Mouse (Mus musculus): ENCODE results near the gene 1190005I06Rik. TPM values are rescaled to one million over a fixed set of nuclear protein-coding genes. Genes with fewer than 3 reads are reported as not detected.

The 1190005I06Rik gene
- polyA plus RNA-seq, 1 experiment from 2014 or later, result 2.3 TPM

DNA sequence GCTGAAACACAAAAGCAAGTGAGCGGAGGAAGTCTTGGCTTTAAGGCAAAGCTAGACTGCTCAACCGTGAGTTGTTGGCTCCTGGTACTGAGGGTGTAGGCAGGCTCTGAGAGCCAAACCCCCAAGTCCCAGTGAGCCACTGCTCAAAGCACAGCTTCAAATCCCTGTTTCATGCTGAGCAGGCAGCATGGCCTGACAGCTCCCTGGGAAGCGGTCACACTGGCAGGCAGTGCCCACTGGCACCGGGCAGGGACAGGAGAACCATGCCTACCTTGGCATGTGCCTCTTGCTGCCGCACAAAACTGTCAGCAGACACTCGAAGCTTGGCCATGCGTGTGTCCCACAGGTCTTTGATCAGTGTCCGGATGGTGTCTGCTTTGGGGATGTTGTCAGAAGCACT lies 65.6 kb downstream of the 1190005I06Rik start:
- WGBS, result 93% methylated on average over 8 of the region's 8 CpGs
- DNase-seq (ENCODE audit: low spot score) (no peak), ATAC-seq (replicated peaks; ENCODE audit: low FRiP score) (no peak)
- Histone ChIP-seq H3K9ac (ENCODE audit: low read length) (no peak overlapping the region), H3K4me3 (ENCODE audit: low read depth, low read length) (no peak overlapping the region), H3K4me2 (ENCODE audit: low read depth, low read length, severe bottlenecking) (no peak overlapping the region), H3K9me3 (ENCODE audit: control insufficient read depth, low read length) (no peaks in the 10 kb centered on the region), H3K4me1 (replicated peaks; ENCODE audit: control insufficient read depth, insufficient read depth, low read length) (0 out of 2 replicates have a peak, but pooled peaks cover 2% of the 10 kb centered on the region), H3K27ac (ENCODE audit: low read depth, low read length) (no peak overlapping the region), H3K36me3 (ENCODE audit: control insufficient read depth, insufficient read depth, low read length) (peaks cover 13% of the 10 kb centered on the region), H3K27me3 (ENCODE audit: control insufficient read depth, insufficient read depth, low read length) (no peaks in the 10 kb centered on the region)

DNA sequence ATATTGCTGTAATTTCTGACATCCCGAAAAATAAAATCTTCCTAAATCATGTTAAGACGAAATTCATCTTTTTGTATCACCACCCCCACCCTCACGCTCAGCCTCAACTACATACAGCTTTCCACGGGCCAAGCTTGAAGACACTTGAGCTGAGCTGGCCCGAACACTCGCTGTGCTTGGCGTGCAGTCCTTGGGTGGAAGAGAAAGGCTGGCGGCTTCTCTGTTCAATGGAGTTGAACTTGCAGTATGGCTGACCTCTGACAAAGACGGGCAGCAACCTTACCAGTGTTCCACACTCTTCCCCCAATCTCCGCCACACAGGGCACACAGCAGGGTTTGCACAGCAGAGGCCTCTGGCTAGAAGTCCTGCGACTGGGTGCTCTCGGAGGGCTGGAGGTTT lies 66.1 kb downstream of the 1190005I06Rik start:
- Histone ChIP-seq H3K4me2 (ENCODE audit: low read depth, low read length, severe bottlenecking) (no peak overlapping the region), H3K27ac (ENCODE audit: low read depth, low read length) (no peak overlapping the region), H3K4me1 (replicated peaks; ENCODE audit: control insufficient read depth, insufficient read depth, low read length) (no peaks in the 10 kb centered on the region), H3K9me3 (ENCODE audit: control insufficient read depth, low read length) (no peaks in the 10 kb centered on the region), H3K36me3 (ENCODE audit: control insufficient read depth, insufficient read depth, low read length) (peaks cover 14% of the 10 kb centered on the region), H3K4me3 (ENCODE audit: low read depth, low read length) (no peak overlapping the region), H3K9ac (ENCODE audit: low read length) (no peak overlapping the region), H3K27me3 (ENCODE audit: control insufficient read depth, insufficient read depth, low read length) (no peaks in the 10 kb centered on the region)
- no peak for DNase-seq (ENCODE audit: low spot score)
- no peak for ATAC-seq (replicated peaks; ENCODE audit: low FRiP score)
- WGBS, result 93% methylated on average over 12 of the region's 12 CpGs

DNA sequence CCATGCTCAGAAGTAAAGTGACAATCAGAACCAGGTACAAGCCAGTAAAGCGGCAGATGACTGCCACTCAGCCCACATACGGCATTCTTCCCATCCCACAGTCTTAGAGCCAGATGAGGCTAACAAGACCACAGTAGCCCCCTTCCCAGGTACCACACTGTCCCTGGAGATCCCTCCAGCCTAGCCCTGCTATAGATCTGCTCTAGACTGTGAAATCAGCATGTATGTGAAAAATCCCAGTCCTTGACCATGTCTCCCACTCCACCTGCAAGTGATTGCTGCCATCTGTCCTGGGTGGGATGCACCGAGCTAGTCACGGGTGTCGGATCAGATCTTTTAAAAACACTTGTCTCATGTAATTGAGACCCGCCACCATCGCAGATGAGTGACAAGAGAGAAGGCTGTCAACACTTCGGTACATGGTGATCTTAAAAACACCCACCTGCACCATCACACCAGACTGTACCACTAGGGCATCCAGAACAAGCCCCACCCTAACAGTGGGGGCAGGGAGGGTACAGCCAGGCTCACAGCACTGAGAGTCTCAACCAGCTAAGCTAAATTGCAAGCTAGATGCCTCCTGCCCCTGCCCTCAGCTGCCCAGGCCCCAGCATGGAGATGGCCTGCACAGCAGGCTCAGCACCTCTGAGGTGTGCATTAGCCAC lies 67.0 kb downstream of the 1190005I06Rik start:
- no peaks in the 10 kb centered on the region for H3K9me3 ChIP-seq (ENCODE audit: control insufficient read depth, low read length)
- no peak overlapping the region for H3K4me3 ChIP-seq (ENCODE audit: low read depth, low read length)
- no peaks in the 10 kb centered on the region for H3K4me1 ChIP-seq (replicated peaks; ENCODE audit: control insufficient read depth, insufficient read depth, low read length)
- H3K27ac ChIP-seq (ENCODE audit: low read depth, low read length), result no peak overlapping the region
- peaks cover 17% of the 10 kb centered on the region for H3K36me3 ChIP-seq (ENCODE audit: control insufficient read depth, insufficient read depth, low read length)
- no peaks in the 10 kb centered on the region for H3K27me3 ChIP-seq (ENCODE audit: control insufficient read depth, insufficient read depth, low read length)
- 95% methylated on average over 8 of the region's 8 CpGs for WGBS
- no peak for DNase-seq (ENCODE audit: low spot score)
- H3K9ac ChIP-seq (ENCODE audit: low read length), result no peak overlapping the region
- no peak for ATAC-seq (replicated peaks; ENCODE audit: low FRiP score)
- no peak overlapping the region for H3K4me2 ChIP-seq (ENCODE audit: low read depth, low read length, severe bottlenecking)

DNA sequence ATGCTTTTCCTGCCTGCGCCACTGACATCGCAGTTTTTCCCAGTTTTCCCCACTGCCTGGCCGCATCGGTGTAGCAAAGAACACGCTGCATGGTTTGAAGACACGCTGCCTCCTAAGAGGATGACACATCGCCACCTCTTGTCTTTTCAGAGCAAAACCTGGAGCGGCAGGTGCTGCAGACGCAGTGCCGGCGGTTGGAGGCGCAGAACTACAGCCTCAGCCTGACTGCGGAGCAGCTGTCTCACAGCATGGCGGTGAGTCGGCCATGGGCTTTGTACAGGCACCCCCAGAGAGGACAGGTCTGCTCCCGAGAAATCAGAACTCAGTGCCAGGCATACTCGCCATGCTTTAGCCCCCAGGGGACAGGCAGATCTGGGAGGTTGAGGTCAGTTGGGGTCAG lies 69.6 kb downstream of the 1190005I06Rik start:
- Histone ChIP-seq H3K36me3 (ENCODE audit: control insufficient read depth, insufficient read depth, low read length) (peaks cover 29% of the 10 kb centered on the region), H3K4me1 (replicated peaks; ENCODE audit: control insufficient read depth, insufficient read depth, low read length) (no peaks in the 10 kb centered on the region), H3K9me3 (ENCODE audit: control insufficient read depth, low read length) (no peaks in the 10 kb centered on the region), H3K4me2 (ENCODE audit: low read depth, low read length, severe bottlenecking) (no peak overlapping the region), H3K9ac (ENCODE audit: low read length) (no peak overlapping the region), H3K4me3 (ENCODE audit: low read depth, low read length) (no peak overlapping the region), H3K27me3 (ENCODE audit: control insufficient read depth, insufficient read depth, low read length) (no peaks in the 10 kb centered on the region), H3K27ac (ENCODE audit: low read depth, low read length) (no peak overlapping the region)
- no peak for ATAC-seq (replicated peaks; ENCODE audit: low FRiP score)
- no peak for DNase-seq (ENCODE audit: low spot score)
- 93% methylated on average over 17 of the region's 17 CpGs for WGBS

DNA sequence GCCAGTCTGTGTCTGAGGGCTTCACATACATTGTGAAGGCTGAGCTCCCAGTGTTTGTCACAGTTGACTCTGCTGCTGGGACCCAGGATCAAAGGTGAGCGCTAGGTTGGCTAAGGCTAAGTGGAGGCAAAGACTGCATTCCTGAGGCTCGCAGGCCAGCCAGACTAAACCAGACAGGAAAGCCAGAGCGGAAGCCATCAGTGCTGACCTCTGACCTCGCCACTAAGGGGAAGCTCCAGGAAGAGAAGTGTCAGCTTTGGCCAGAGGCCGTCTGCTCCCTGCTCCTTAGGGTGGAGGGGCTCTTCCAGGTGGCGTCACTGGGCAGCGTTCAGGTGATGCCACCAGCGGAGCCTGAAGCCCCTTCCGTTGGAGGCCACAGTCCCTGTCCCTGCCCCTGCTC lies 71.6 kb downstream of the 1190005I06Rik start:
- ATAC-seq (replicated peaks; ENCODE audit: low FRiP score), result no peak
- no peak overlapping the region for H3K27ac ChIP-seq (ENCODE audit: low read depth, low read length)
- no peaks in the 10 kb centered on the region for H3K4me1 ChIP-seq (replicated peaks; ENCODE audit: control insufficient read depth, insufficient read depth, low read length)
- H3K4me2 ChIP-seq (ENCODE audit: low read depth, low read length, severe bottlenecking), result no peak overlapping the region
- no peak overlapping the region for H3K9ac ChIP-seq (ENCODE audit: low read length)
- DNase-seq (ENCODE audit: low spot score), result no peak
- H3K9me3 ChIP-seq (ENCODE audit: control insufficient read depth, low read length), result no peaks in the 10 kb centered on the region
- H3K4me3 ChIP-seq (ENCODE audit: low read depth, low read length), result no peak overlapping the region
- WGBS, result 64% methylated on average over 9 of the region's 9 CpGs
- H3K36me3 ChIP-seq (ENCODE audit: control insufficient read depth, insufficient read depth, low read length), result peaks cover 29% of the 10 kb centered on the region
- H3K27me3 ChIP-seq (ENCODE audit: control insufficient read depth, insufficient read depth, low read length), result no peaks in the 10 kb centered on the region

DNA sequence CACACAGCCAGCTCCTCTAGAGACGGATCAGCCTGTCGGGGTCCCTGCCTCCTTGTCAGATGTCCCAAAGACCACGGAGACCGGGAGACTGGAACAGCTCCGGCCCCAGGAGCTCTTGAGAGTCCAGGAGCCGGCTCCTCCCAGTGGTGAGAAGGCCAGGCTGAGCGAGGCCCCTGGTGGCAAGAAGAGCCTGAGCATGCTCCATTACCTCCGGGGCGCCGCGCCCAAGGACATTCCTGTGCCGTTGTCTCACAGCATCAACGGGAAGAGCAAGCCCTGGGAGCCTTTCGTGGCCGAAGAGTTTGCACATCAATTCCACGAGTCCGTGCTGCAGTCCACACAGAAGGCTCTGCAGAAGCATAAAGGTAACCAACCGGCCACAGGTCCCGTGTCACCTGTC lies 72.5 kb downstream of the 1190005I06Rik start:
- Histone ChIP-seq H3K9ac (ENCODE audit: low read length) (no peak overlapping the region), H3K27ac (ENCODE audit: low read depth, low read length) (no peak overlapping the region), H3K4me3 (ENCODE audit: low read depth, low read length) (no peak overlapping the region), H3K27me3 (ENCODE audit: control insufficient read depth, insufficient read depth, low read length) (no peaks in the 10 kb centered on the region), H3K4me1 (replicated peaks; ENCODE audit: control insufficient read depth, insufficient read depth, low read length) (no peaks in the 10 kb centered on the region; the same call in 1 of the 2 replicates), H3K36me3 (ENCODE audit: control insufficient read depth, insufficient read depth, low read length) (peaks cover 29% of the 10 kb centered on the region), H3K9me3 (ENCODE audit: control insufficient read depth, low read length) (no peaks in the 10 kb centered on the region), H3K4me2 (ENCODE audit: low read depth, low read length, severe bottlenecking) (no peak overlapping the region)
- DNase-seq (ENCODE audit: low spot score), result no peak
- WGBS, result 81% methylated on average over 19 of the region's 19 CpGs
- no peak for ATAC-seq (replicated peaks; ENCODE audit: low FRiP score)

DNA sequence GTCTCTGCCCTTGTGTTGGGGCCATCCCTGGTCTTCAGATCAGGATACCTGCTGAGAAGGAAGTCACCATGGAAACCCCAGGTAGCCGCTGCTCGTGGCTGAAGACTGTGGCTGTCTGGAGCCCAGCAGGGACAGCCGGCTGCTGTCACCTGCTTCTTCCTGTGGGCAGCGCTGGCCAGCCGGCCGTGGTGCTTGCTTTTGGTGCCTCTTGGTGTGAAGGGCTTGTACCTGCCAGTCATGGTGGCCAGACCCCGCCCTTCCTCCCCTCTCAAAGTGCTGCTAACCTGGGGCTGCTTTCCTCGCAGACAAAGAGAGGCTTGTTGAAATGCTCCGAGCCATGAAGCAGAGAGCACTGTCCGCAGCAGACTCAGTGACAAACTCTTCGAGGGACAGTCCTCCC lies 73.6 kb downstream of the 1190005I06Rik start:
- no peak overlapping the region for H3K4me2 ChIP-seq (ENCODE audit: low read depth, low read length, severe bottlenecking)
- 62% methylated on average over 11 of the region's 11 CpGs for WGBS
- no peak overlapping the region for H3K4me3 ChIP-seq (ENCODE audit: low read depth, low read length)
- H3K27me3 ChIP-seq (ENCODE audit: control insufficient read depth, insufficient read depth, low read length), result no peaks in the 10 kb centered on the region
- ATAC-seq (replicated peaks; ENCODE audit: low FRiP score), result no peak
- no peak for DNase-seq (ENCODE audit: low spot score)
- H3K27ac ChIP-seq (ENCODE audit: low read depth, low read length), result no peak overlapping the region
- peaks cover 29% of the 10 kb centered on the region for H3K36me3 ChIP-seq (ENCODE audit: control insufficient read depth, insufficient read depth, low read length)
- no peak overlapping the region for H3K9ac ChIP-seq (ENCODE audit: low read length)
- no peaks in the 10 kb centered on the region for H3K9me3 ChIP-seq (ENCODE audit: control insufficient read depth, low read length)
- no peaks in the 10 kb centered on the region; the same call in 1 of the 2 replicates for H3K4me1 ChIP-seq (replicated peaks; ENCODE audit: control insufficient read depth, insufficient read depth, low read length)

DNA sequence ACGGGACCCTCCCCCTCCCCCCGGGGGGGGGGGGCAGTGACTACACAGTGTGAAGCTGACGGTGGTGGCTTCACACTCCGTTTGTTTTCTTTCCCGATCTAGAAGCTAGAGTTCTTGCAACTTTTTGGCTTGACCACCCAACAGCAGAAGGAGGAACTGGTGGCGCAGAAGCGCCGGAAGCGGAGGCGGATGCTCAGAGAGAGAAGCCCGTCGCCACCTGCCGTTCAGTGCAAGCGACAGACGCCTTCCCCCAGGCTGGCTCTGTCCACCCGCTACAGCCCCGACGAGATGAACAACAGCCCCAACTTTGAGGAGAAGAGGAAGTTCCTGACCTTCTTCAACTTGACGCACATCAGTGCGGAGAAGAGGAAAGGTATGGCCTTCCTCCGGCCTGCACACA lies 74.9 kb downstream of the 1190005I06Rik start:
- H3K4me1 ChIP-seq (replicated peaks; ENCODE audit: control insufficient read depth, insufficient read depth, low read length), result no peaks in the 10 kb centered on the region; the same call in 1 of the 2 replicates
- WGBS, result 84% methylated on average over 21 of the region's 21 CpGs
- no peaks in the 10 kb centered on the region for H3K9me3 ChIP-seq (ENCODE audit: control insufficient read depth, low read length)
- no peak for ATAC-seq (replicated peaks; ENCODE audit: low FRiP score)
- no peak overlapping the region for H3K4me2 ChIP-seq (ENCODE audit: low read depth, low read length, severe bottlenecking)
- H3K9ac ChIP-seq (ENCODE audit: low read length), result no peak overlapping the region
- H3K36me3 ChIP-seq (ENCODE audit: control insufficient read depth, insufficient read depth, low read length), result peaks cover 33% of the 10 kb centered on the region
- no peak for DNase-seq (ENCODE audit: low spot score)
- H3K27ac ChIP-seq (ENCODE audit: low read depth, low read length), result no peak overlapping the region
- no peaks in the 10 kb centered on the region for H3K27me3 ChIP-seq (ENCODE audit: control insufficient read depth, insufficient read depth, low read length)
- H3K4me3 ChIP-seq (ENCODE audit: low read depth, low read length), result no peak overlapping the region

DNA sequence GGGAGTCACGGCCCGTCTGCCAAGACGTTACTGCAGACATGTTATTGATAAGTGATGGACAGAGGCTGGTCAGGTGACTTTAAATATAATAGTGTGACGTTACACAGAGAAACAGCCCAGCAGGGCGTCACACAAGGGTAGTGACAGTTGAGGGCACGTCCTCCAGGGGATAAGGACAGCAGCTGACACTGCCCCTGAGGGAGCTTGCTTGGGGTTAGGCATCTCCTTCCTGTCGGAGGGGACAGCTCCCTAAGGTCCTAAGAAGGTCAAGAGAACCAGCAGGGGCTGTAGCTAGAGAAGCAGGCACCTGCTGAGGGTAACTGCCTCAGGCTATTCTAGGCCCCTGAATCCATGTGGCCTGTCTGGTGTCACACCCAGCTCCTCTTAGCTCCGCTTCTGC lies 75.9 kb downstream of the 1190005I06Rik start:
- no peak overlapping the region for H3K4me2 ChIP-seq (ENCODE audit: low read depth, low read length, severe bottlenecking)
- H3K9ac ChIP-seq (ENCODE audit: low read length), result no peak overlapping the region
- no peaks in the 10 kb centered on the region for H3K27me3 ChIP-seq (ENCODE audit: control insufficient read depth, insufficient read depth, low read length)
- ATAC-seq (replicated peaks; ENCODE audit: low FRiP score) (no peak), DNase-seq (ENCODE audit: low spot score) (no peak)
- H3K4me3 ChIP-seq (ENCODE audit: low read depth, low read length), result no peak overlapping the region
- no peaks in the 10 kb centered on the region for H3K9me3 ChIP-seq (ENCODE audit: control insufficient read depth, low read length)
- no peaks in the 10 kb centered on the region; the same call in 1 of the 2 replicates for H3K4me1 ChIP-seq (replicated peaks; ENCODE audit: control insufficient read depth, insufficient read depth, low read length)
- no peak overlapping the region for H3K27ac ChIP-seq (ENCODE audit: low read depth, low read length)
- WGBS, result 80% methylated on average over 8 of the region's 8 CpGs
- H3K36me3 ChIP-seq (ENCODE audit: control insufficient read depth, insufficient read depth, low read length), result peaks cover 36% of the 10 kb centered on the region
